20 mouse cellular contexts compared by ENCODE assay signal in the genomic region with DNA sequence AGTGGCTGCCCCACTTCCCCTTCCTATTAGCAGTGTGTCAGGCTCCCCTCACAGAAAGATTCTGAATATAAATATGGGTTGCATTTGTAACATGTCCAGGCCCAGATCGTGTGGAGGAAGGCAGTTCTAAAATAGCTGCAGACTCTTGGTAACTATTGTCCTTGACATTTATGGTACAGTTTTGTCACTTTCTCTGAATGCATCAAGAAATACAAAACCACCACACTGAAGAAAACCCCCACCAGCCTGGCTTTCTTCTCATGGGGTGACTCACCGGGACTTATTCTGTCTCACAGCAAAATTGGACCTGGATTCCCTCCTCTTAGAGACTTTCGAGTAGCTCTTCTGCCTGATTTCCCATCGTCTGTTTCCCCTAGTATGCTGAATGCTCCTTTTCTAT.
DNase-seq lines count a peak whose midpoint lies in the region; ATAC-seq lines count a peak whose summit lies in the region.
"Had no signal": no experiment of that assay in that cellular context is flagged by ENCODE, and none has a peak within 500 bp of the region (broad histone marks: within the 10 kb centered on the region; RNA-seq: fewer than 3 reads in every experiment).

No protein-coding gene starts in this region.

- intact Hi-C loops in left cerebral cortex, postnatal 10 days (cut with DNase I): no loop called here

- H3K36me3 ChIP-seq in liver, embryonic 11.5 days (ENCODE audit: control insufficient read depth, insufficient read depth, low read length): no peaks in the 10 kb centered on the region
- H3K36me3 ChIP-seq: forebrain, embryonic 10.5 days; hindbrain, embryonic 13.5 days; midbrain, embryonic 10.5 days had no signal

- H3K4me3 ChIP-seq in liver, embryonic 11.5 days (ENCODE audit: low read depth, low read length): no peak overlapping the region
- H3K4me3 ChIP-seq: forebrain, embryonic 10.5 days; gastrocnemius, adult 2 months; hindbrain, embryonic 13.5 days; midbrain, embryonic 10.5 days; myocyte had no signal

- no peak overlapping the region for H3K27ac ChIP-seq in liver, embryonic 11.5 days (ENCODE audit: low read depth, low read length)
- H3K27ac ChIP-seq: forebrain, embryonic 10.5 days; gastrocnemius, adult 2 months; hindbrain, embryonic 13.5 days; midbrain, embryonic 10.5 days had no signal

- WGBS in liver, embryonic 11.5 days: 78% methylated on average over 4 of the region's 4 CpGs

- DNase-seq in left cerebral cortex, adult 11 months (ENCODE audit: low spot score): peak; percentile 27
- no peak for DNase-seq in left cerebral cortex, postnatal 10 days (ENCODE audit: extremely low spot score in 1 of 2, low spot score in 2 of 2)
- peak; percentile 55 to 78 for DNase-seq in frontal cortex, adult 2 months (ENCODE audit: extremely low spot score in 1 of 2, low spot score in 1 of 2)
- peak; percentile 32 for DNase-seq in layer of hippocampus, adult 9-11 months
- DNase-seq in right cerebral cortex, postnatal 25 days: peak; percentile 33
- DNase-seq in cerebellum, adult 8-10 months: no peak
- no peak for DNase-seq in liver, embryonic 11.5 days (ENCODE audit: low spot score)
- DNase-seq in kidney, postnatal 36 days: no peak
- DNase-seq: gastrocnemius, adult 2 months; heart, adult 11 months; kidney, adult 11 months; kidney, postnatal 25 days; lung, adult 18-20 months; lung, postnatal 36 days; thymus, adult 18-20 months had no signal

- H3K9me3 ChIP-seq in liver, embryonic 11.5 days (ENCODE audit: control insufficient read depth, low read length): no peaks in the 10 kb centered on the region
- H3K9me3 ChIP-seq: forebrain, embryonic 10.5 days; hindbrain, embryonic 13.5 days; midbrain, embryonic 10.5 days had no signal

- no peaks in the 10 kb centered on the region for H3K4me1 ChIP-seq in liver, embryonic 11.5 days (replicated peaks; ENCODE audit: control insufficient read depth, insufficient read depth, low read length)
- H3K4me1 ChIP-seq: forebrain, embryonic 10.5 days; hindbrain, embryonic 13.5 days; midbrain, embryonic 10.5 days had no signal

- no peak overlapping the region for H3K4me2 ChIP-seq in liver, embryonic 11.5 days
- H3K4me2 ChIP-seq: hindbrain, embryonic 13.5 days had no signal

- H3K9ac ChIP-seq in liver, embryonic 11.5 days (ENCODE audit: low read depth, low read length): no peak overlapping the region
- H3K9ac ChIP-seq: hindbrain, embryonic 13.5 days had no signal

- no peak for ATAC-seq in liver, embryonic 11.5 days (replicated peaks; ENCODE audit: low FRiP score)
- ATAC-seq: Patski had no signal

- no peaks in the 10 kb centered on the region for H3K27me3 ChIP-seq in liver, embryonic 11.5 days (replicated peaks; ENCODE audit: control insufficient read depth, insufficient read depth, low read length)
- H3K27me3 ChIP-seq: hindbrain, embryonic 13.5 days had no signal

Comparison
In these comparisons a context has a peak if more than half of its experiments do, and no peak if none do; other contexts are left out.
1. DNase-seq: peak in left cerebral cortex, adult 11 months (single experiment), frontal cortex, adult 2 months (2 of 2), layer of hippocampus, adult 9-11 months (single experiment) and right cerebral cortex, postnatal 25 days (single experiment); none in left cerebral cortex, postnatal 10 days (0 of 2), cerebellum, adult 8-10 months (single experiment), liver, embryonic 11.5 days (single experiment) and kidney, postnatal 36 days (0 of 2).